Mouse (Mus musculus): ENCODE data around the gene Pacrg. TPM values are rescaled to one million over a fixed set of nuclear protein-coding genes. Genes with fewer than 3 reads are reported as not detected.

Gene Pacrg
- polyA plus RNA-seq, 1 experiment from 2014 or later = 7.4 TPM

DNA sequence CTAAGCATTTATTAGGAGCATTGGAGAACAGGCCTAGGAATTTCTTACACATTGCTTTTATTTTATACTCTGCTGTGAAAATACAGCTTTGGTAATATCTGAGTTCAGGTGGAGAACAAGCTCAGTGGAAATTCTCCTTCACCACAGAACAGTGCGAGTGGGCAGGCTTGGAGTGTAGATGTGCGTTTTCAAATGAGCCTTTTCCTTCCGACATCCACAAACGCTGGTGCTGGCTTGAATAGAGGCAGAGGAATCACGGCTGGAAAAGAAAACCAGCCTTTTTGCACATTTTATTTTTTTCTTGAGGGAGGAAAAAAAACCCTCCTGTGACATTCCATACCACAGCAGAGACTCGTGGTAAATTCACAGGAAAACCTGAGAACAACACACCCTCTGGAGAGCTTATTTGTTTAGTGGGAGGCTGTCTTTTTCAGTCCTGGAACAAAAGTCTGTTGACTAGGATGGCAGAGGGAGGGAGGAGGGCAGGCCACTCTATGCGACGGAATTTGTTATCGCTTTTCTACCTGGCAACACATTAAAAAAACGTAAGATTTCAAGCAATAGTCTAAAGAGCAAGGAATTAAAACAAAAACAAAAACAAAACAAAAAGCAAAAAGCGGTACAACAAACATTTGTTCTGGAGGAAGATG is 320.5 kb downstream of the Pacrg start:
- Histone ChIP-seq H3K27ac (no peak overlapping the region), H3K36me3 (replicated peaks) (no peaks in the 10 kb centered on the region), H3K4me3 (replicated peaks) (no peak overlapping the region), H3K4me2 (peak overlapping the region; percentile 40), H3K4me1 (peaks cover 27% of the 10 kb centered on the region), H3K27me3 (peaks cover 13% of the 10 kb centered on the region; the same call in 1 of the 2 replicates), H3K9me3 (no peaks in the 10 kb centered on the region), H3K9ac (0 out of 2 replicates have a peak overlapping the region, but pooled peaks have one; percentile 7)
- no peak for ATAC-seq (ENCODE audit: low FRiP score)
- WGBS = 11% methylated on average over 11 of the region's 11 CpGs

DNA sequence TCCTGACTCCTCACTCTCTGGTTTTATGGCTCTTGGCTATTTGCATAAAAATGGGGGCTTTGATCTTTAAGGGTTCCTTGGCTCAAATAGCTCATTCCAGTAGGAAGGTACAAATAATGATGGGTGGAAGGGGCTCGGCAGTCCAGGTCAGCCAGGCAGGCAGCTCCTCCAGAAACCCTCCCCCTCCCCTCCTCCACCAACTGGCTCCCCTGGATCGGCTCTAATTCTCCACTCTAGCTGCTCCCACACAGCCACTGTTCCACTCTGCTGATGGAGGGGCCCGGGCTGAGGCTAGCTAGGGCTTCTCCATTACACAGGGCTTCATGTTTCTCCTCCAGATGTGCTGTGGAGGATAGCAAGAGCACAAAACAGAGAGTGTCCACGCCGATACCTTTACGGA is 325.3 kb downstream of the Pacrg start:
- H3K4me2 ChIP-seq = no peak overlapping the region
- H3K4me3 ChIP-seq (replicated peaks) = no peak overlapping the region
- H3K4me1 ChIP-seq = peaks cover 26% of the 10 kb centered on the region
- 0 out of 2 replicates have a peak, but pooled peaks cover 8% of the 10 kb centered on the region for H3K27me3 ChIP-seq
- no peak overlapping the region for H3K9ac ChIP-seq
- peak; percentile 46; the same call in 1 of the 2 replicates for ATAC-seq (ENCODE audit: low FRiP score)
- no peak overlapping the region for H3K27ac ChIP-seq
- no peaks in the 10 kb centered on the region for H3K36me3 ChIP-seq (replicated peaks)
- 58% methylated on average over 6 of the region's 6 CpGs for WGBS
- no peaks in the 10 kb centered on the region for H3K9me3 ChIP-seq

DNA sequence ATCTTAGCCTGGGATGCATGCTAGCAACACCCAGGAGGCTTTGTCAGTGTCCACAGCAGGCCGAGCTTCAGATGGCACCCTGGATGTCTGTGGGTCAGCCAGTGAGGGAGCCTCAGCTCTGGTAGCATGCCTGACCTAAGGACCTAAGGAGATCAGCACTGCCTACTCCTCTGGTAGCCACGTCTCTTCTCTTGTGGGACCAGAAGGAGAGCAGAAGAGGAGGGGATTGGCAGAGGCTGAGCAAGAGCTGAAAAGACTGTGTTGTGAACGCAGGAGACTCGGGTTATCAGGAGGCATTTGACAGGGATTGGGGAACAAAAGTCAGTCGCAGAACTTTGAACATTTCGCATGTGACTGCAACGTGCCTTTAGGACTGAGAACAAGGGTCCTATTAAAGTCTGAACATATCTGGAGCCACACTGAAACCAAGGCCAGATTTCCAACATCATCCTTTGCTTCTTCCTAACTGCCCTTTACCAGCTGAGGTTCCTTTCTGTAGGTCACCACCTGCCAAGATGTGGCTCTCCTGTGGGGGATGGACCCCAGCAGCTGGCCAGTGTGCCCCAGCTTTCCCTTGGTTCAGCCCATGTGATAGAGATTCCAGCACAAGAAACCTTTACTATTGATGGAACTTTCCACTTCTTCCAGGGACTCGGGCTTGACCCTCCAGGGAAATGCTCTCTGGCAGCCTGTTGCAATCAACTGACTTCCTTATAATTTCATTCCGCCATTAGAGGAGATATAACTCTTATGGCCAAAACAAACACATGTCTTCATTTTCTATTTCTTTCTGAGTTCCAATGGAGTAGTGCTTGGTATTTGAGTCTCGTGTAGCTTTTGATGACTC is 329.0 kb downstream of the Pacrg start:
- ATAC-seq (ENCODE audit: low FRiP score) = no peak
- Histone ChIP-seq H3K27me3 (0 out of 2 replicates have a peak, but pooled peaks cover 5% of the 10 kb centered on the region), H3K9me3 (no peaks in the 10 kb centered on the region), H3K27ac (no peak overlapping the region), H3K36me3 (replicated peaks) (no peaks in the 10 kb centered on the region), H3K4me3 (replicated peaks) (no peak overlapping the region), H3K9ac (no peak overlapping the region), H3K4me1 (peaks cover 32% of the 10 kb centered on the region), H3K4me2 (no peak overlapping the region)
- WGBS = 90% methylated on average over 10 of the region's 10 CpGs

DNA sequence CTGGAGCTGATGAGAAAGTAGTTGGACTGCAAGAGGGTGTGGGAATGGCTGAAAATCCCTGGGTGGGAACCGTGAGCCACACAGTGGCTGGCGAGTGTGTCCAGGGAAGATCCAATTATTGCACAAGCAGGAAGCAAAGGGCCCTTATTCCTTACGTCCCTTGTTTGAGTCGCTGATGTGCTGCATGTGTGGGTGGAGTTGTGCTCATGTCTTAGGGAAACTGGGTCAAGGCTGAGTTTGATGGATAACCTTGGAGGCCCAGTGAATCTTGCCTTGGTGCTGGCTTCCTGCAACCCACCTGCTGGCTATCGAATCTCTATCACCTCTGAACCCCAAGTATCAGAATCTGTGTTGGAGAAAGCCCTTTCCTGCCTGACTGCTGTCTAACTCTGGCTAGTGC is 329.6 kb downstream of the Pacrg start:
- no peak overlapping the region for H3K4me2 ChIP-seq
- H3K36me3 ChIP-seq (replicated peaks) = no peaks in the 10 kb centered on the region
- 84% methylated on average over 5 of the region's 5 CpGs for WGBS
- peaks cover 25% of the 10 kb centered on the region for H3K4me1 ChIP-seq
- no peak overlapping the region for H3K27ac ChIP-seq
- no peak for ATAC-seq (ENCODE audit: low FRiP score)
- no peaks in the 10 kb centered on the region for H3K27me3 ChIP-seq
- no peaks in the 10 kb centered on the region for H3K9me3 ChIP-seq
- H3K4me3 ChIP-seq (replicated peaks) = no peak overlapping the region
- no peak overlapping the region for H3K9ac ChIP-seq

DNA sequence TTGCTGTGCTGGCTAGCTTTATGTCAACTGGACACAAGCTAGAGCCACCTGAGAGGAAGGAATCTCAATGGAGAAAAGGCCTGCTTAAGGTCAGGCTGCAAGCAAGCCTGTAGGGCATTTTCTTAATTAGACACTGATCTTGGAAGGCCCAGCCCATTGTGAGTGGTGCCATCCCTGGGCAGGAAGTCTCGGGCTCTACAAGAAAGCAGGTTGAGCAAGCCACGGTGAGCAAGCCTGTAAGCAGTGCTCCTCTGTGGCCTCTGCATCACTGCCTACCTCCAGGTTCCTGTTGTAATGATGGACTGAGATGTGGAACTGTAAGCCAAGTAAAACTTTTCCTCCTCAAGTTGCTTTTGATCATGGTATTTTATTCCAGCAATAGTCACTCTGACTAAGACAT is 332.0 kb downstream of the Pacrg start:
- peaks cover 12% of the 10 kb centered on the region for H3K4me1 ChIP-seq
- WGBS = 55% methylated on average over 2 of the region's 2 CpGs
- H3K4me2 ChIP-seq = peak overlapping the region; percentile 15; the same call in 1 of the 2 replicates
- no peaks in the 10 kb centered on the region for H3K36me3 ChIP-seq (replicated peaks)
- no peak overlapping the region for H3K27ac ChIP-seq
- H3K4me3 ChIP-seq (replicated peaks) = no peak overlapping the region
- H3K9me3 ChIP-seq = no peaks in the 10 kb centered on the region
- no peaks in the 10 kb centered on the region for H3K27me3 ChIP-seq
- no peak for ATAC-seq (ENCODE audit: low FRiP score)
- no peak overlapping the region for H3K9ac ChIP-seq

DNA sequence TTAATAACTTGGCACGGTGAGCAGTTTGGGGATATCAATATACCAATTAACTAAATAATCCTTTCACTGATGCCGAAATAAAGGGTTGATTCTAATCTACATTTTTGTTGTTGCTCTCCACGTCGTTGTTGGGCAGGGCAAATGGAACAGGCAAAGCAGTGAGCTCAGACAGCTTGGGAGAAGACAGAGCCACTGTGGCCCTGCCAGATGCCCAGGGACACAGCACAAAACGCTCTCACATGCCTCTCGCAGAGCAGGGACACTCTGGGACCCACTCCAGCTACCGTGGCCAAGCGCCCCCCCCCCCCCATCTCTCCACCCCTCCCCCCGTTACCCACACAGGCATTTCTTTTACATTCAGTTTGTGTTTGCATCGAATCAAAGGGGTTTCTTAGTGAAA is 332.6 kb downstream of the Pacrg start:
- H3K27me3 ChIP-seq = no peaks in the 10 kb centered on the region
- ATAC-seq (ENCODE audit: low FRiP score) = peak; percentile 87
- WGBS = 21% methylated on average over 10 of the region's 10 CpGs
- H3K27ac ChIP-seq = no peak overlapping the region
- 0 out of 2 replicates have a peak overlapping the region, but pooled peaks have one; percentile 17 for H3K9ac ChIP-seq
- no peaks in the 10 kb centered on the region for H3K9me3 ChIP-seq
- no peaks in the 10 kb centered on the region for H3K36me3 ChIP-seq (replicated peaks)
- peaks cover 12% of the 10 kb centered on the region for H3K4me1 ChIP-seq
- no peak overlapping the region for H3K4me3 ChIP-seq (replicated peaks)
- H3K4me2 ChIP-seq = peak overlapping the region; percentile 15

DNA sequence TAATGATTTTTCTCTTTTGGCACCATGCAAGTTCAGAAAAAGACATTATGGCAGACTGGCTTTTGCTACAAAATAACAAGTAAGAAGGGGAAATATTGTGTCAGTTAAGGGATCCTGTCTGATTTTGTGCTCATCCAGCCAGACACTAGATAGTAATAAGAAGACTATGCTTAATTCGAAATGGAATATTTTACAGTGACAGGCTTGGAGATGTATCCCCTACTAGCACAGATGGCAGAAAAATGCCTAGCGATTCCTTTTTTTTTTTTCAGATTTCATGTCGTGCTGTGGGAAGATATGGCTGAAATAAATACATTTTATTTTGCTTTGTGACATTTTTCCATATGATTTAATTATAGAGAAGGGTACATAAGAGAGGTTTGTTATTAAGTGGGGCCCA is 333.2 kb downstream of the Pacrg start:
- H3K27ac ChIP-seq = no peak overlapping the region
- H3K4me2 ChIP-seq = no peak overlapping the region
- peaks cover 12% of the 10 kb centered on the region for H3K4me1 ChIP-seq
- no peak overlapping the region for H3K4me3 ChIP-seq (replicated peaks)
- no peaks in the 10 kb centered on the region for H3K9me3 ChIP-seq
- H3K9ac ChIP-seq = no peak overlapping the region
- no peaks in the 10 kb centered on the region for H3K36me3 ChIP-seq (replicated peaks)
- no peaks in the 10 kb centered on the region for H3K27me3 ChIP-seq
- ATAC-seq (ENCODE audit: low FRiP score) = no peak
- 68% methylated on average over 3 of the region's 3 CpGs for WGBS

DNA sequence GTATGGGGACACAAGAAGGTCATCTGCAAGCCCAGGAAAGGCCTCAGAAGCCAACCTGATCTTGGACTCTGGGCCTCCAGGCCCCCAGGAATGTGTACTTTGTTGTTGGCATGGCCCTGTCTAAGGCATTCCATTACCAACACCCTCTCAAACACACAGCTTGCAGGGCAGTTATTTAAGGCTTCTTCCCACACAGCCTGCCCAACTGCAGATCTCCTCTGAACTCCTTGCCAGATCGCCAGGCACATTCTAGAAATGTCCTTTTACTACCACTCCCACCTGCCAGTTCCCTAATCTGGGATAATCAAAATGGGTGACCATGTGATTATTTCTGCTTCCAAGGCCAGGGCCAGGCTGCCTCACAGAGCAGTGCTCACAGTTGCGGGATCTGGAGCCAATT is 338.7 kb downstream of the Pacrg start:
- Histone ChIP-seq H3K4me2 (no peak overlapping the region), H3K36me3 (replicated peaks) (no peaks in the 10 kb centered on the region), H3K27ac (no peak overlapping the region), H3K9ac (no peak overlapping the region), H3K4me1 (peaks cover 18% of the 10 kb centered on the region), H3K9me3 (no peaks in the 10 kb centered on the region), H3K27me3 (no peaks in the 10 kb centered on the region), H3K4me3 (replicated peaks) (no peak overlapping the region)
- no peak for ATAC-seq (ENCODE audit: low FRiP score)
- 86% methylated on average over 2 of the region's 2 CpGs for WGBS

DNA sequence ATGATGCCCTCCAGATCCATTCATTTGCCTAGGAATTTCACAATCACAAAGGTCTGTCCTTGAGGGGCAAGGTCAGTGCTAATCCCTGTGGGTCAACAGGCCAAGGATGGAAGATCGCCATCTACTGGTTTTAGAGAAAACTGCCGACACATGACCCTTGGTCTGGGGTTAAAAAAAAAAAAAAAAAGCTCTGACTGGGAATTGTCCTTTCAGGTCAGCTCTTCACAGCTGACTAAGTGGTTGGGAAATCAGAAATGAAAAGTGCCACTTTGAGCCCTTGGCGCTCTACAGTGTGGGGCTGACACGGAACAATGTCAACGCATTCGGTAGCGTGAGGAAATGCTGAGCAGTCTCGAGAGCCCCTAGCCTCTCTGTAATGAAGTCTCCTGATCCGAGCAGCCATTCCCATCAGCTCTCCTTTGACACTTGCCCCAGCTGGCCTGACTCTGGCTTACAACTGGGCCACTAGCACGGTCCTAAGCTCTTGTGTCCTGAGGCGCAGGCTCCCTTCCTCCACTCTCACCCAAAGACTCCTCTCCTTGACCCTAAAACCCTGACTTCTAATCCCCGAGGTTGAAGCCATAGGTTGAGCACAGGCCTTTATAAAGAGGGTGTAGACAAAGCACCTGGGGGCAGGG is 339.2 kb downstream of the Pacrg start:
- Histone ChIP-seq H3K4me3 (replicated peaks) (no peak overlapping the region), H3K27ac (no peak overlapping the region), H3K9me3 (no peaks in the 10 kb centered on the region), H3K36me3 (replicated peaks) (no peaks in the 10 kb centered on the region), H3K4me1 (peaks cover 22% of the 10 kb centered on the region), H3K9ac (no peak overlapping the region), H3K27me3 (no peaks in the 10 kb centered on the region), H3K4me2 (no peak overlapping the region)
- no peak for ATAC-seq (ENCODE audit: low FRiP score)
- 30% methylated on average over 12 of the region's 12 CpGs for WGBS

DNA sequence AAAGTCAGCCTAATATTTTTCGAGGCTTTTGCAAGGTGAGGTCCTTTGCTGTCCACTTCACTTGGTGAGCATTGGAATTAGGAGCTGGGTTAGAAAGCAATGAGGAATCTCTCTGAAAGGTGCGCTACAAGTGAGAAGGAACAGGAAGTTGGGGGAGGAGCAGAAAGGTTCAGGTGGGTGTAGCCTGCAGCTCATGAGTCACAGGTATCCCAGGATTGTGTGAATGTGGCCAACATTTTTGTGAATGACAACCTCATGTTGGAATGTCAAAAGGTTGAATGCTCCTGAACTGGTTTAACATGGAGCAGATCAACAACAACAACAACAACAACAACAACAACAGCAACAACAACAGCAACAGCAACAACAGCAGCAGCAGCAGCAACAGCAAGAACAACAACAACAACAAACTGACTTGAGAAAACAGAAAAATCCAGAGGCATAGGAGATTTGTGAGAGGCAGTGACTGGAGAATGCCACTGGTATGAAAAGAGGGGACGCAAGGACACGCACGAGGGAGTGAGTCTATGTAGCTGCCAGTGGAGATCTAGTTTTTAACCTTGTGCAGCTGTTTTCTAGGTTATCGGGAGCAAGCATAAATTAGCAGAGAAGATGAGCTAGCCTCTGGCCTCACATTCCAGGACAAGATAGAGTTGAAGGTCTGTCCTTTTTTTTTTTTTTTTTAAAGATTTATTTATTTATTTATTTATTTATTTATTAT is 341.0 kb downstream of the Pacrg start:
- H3K4me3 ChIP-seq (replicated peaks) = no peak overlapping the region
- 84% methylated on average over 6 of the region's 6 CpGs for WGBS
- no peaks in the 10 kb centered on the region for H3K9me3 ChIP-seq
- H3K4me1 ChIP-seq = peaks cover 28% of the 10 kb centered on the region
- no peaks in the 10 kb centered on the region for H3K36me3 ChIP-seq (replicated peaks)
- no peak for ATAC-seq (ENCODE audit: low FRiP score)
- no peak overlapping the region for H3K27ac ChIP-seq
- no peak overlapping the region for H3K9ac ChIP-seq
- no peaks in the 10 kb centered on the region for H3K27me3 ChIP-seq
- no peak overlapping the region for H3K4me2 ChIP-seq

DNA sequence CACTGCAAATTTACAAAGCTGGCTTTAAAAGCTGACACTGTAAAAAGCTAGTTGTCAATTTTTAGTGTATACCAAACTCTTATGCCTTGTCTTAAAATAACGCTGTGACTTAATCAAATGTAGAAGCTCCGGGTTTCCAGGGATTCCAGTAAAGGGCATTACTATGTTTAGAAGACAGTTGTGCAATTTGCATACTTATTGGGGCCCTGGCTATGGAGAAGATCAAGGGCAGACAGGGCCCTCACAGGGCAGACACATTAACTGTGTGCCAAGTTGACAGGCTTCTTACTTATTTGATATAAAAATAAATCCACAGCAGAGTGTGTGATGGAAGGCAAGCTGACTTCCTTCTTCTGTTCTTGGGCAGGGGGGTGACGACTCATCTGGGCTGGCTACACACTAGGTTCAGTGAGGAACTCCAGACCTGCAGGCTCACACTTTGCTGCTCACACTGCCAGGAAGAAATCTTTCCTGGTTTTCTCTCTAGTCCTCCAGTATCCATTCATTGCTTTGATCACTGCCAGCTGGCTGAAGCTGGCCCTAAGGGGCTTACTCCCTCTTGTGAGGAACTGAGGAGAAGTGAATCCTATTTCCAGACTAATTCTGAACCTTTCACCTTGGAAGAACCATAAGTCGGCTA is 342.2 kb downstream of the Pacrg start:
- 51% methylated on average over 4 of the region's 4 CpGs for WGBS
- Histone ChIP-seq H3K36me3 (replicated peaks) (no peaks in the 10 kb centered on the region), H3K9me3 (no peaks in the 10 kb centered on the region), H3K4me3 (replicated peaks) (no peak overlapping the region), H3K4me2 (no peak overlapping the region), H3K4me1 (peaks cover 35% of the 10 kb centered on the region), H3K27me3 (no peaks in the 10 kb centered on the region), H3K9ac (no peak overlapping the region), H3K27ac (no peak overlapping the region; the same call in 1 of the 2 replicates)
- no peak for ATAC-seq (ENCODE audit: low FRiP score)
